Mouse (Mus musculus): ENCODE measurements at regions not wholly inside any gene's neighbourhood (a gene's known extent, or its start where the extent isn't known, plus 50 kb on each side); places are given as distances from the start of the nearest gene placed in this dataset.

GRCm38 (mm10) chr13:90584766-90585165 is 320.4 kb downstream of the Atp6ap1l start:
- Histone ChIP-seq H3K9me3 (ENCODE audit: control insufficient read depth, low read length) (no peaks in the 10 kb centered on the region), H3K4me2 (ENCODE audit: low read length) (no peak overlapping the region), H3K9ac (replicated peaks; ENCODE audit: low read depth, low read length) (no peak overlapping the region), H3K27me3 (replicated peaks; ENCODE audit: control insufficient read depth, insufficient read depth, low read length) (no peaks in the 10 kb centered on the region), H3K27ac (ENCODE audit: low read length) (no peak overlapping the region), H3K4me3 (replicated peaks; ENCODE audit: low read length) (no peak overlapping the region), H3K36me3 (ENCODE audit: control insufficient read depth, insufficient read depth) (no peaks in the 10 kb centered on the region), H3K4me1 (replicated peaks; ENCODE audit: control insufficient read depth, insufficient read depth, low read length) (peaks cover 4% of the 10 kb centered on the region; the same call in 1 of the 2 replicates)
- WGBS = 66% methylated on average over 2 of the region's 2 CpGs
- ATAC-seq = no peak

- H3K27me3 ChIP-seq (replicated peaks; ENCODE audit: control insufficient read depth, insufficient read depth, low read length) = no peaks in the 10 kb centered on the region
- no peak overlapping the region for H3K4me2 ChIP-seq (ENCODE audit: low read length)
These were observed 329.8 kb downstream of the Atp6ap1l start for GRCm38 (mm10) chr13:90575371-90575770.

GRCm38 (mm10) chr13:90572580-90572979 is 332.6 kb downstream of the Atp6ap1l start:
- ATAC-seq = no peak
- H3K36me3 ChIP-seq (ENCODE audit: control insufficient read depth, insufficient read depth) = no peaks in the 10 kb centered on the region
- H3K4me1 ChIP-seq (replicated peaks; ENCODE audit: control insufficient read depth, insufficient read depth, low read length) = no peaks in the 10 kb centered on the region
- no peaks in the 10 kb centered on the region for H3K27me3 ChIP-seq (replicated peaks; ENCODE audit: control insufficient read depth, insufficient read depth, low read length)
- no peak overlapping the region for H3K4me3 ChIP-seq (replicated peaks; ENCODE audit: low read length)
- 95% methylated on average over 2 of the region's 2 CpGs for WGBS
- H3K27ac ChIP-seq (ENCODE audit: low read length) = no peak overlapping the region
- H3K4me2 ChIP-seq (ENCODE audit: low read length) = no peak overlapping the region
- no peak overlapping the region for H3K9ac ChIP-seq (replicated peaks; ENCODE audit: low read depth, low read length)
- no peaks in the 10 kb centered on the region for H3K9me3 ChIP-seq (ENCODE audit: control insufficient read depth, low read length)

More at GRCm38 (mm10) chr13:90575371-90575770, 329.8 kb downstream of the Atp6ap1l start:
- H3K9me3 ChIP-seq (ENCODE audit: control insufficient read depth, low read length) = no peaks in the 10 kb centered on the region
- H3K4me3 ChIP-seq (replicated peaks; ENCODE audit: low read length) = no peak overlapping the region
- no peaks in the 10 kb centered on the region for H3K4me1 ChIP-seq (replicated peaks; ENCODE audit: control insufficient read depth, insufficient read depth, low read length)
- H3K27ac ChIP-seq (ENCODE audit: low read length) = no peak overlapping the region
- H3K9ac ChIP-seq (replicated peaks; ENCODE audit: low read depth, low read length) = no peak overlapping the region
- WGBS = 89% methylated on average over 2 of the region's 2 CpGs
- no peaks in the 10 kb centered on the region for H3K36me3 ChIP-seq (ENCODE audit: control insufficient read depth, insufficient read depth)
- ATAC-seq = no peak

- 85% methylated on average over 1 of the region's 1 CpGs for WGBS
- ATAC-seq = peak; percentile 43; the same call in 1 of the 2 replicates
- Histone ChIP-seq H3K4me2 (ENCODE audit: low read length) (no peak overlapping the region), H3K9me3 (ENCODE audit: control insufficient read depth, low read length) (no peaks in the 10 kb centered on the region), H3K4me1 (replicated peaks; ENCODE audit: control insufficient read depth, insufficient read depth, low read length) (no peaks in the 10 kb centered on the region), H3K27me3 (replicated peaks; ENCODE audit: control insufficient read depth, insufficient read depth, low read length) (no peaks in the 10 kb centered on the region), H3K36me3 (ENCODE audit: control insufficient read depth, insufficient read depth) (no peaks in the 10 kb centered on the region), H3K9ac (replicated peaks; ENCODE audit: low read depth, low read length) (no peak overlapping the region), H3K4me3 (replicated peaks; ENCODE audit: low read length) (no peak overlapping the region), H3K27ac (ENCODE audit: low read length) (no peak overlapping the region)
These were observed 341.8 kb downstream of the Atp6ap1l start for GRCm38 (mm10) chr13:90563183-90563840.

- Histone ChIP-seq H3K36me3 (ENCODE audit: control insufficient read depth, insufficient read depth) (no peaks in the 10 kb centered on the region), H3K9ac (replicated peaks; ENCODE audit: low read depth, low read length) (no peak overlapping the region), H3K4me2 (ENCODE audit: low read length) (no peak overlapping the region), H3K27ac (ENCODE audit: low read length) (no peak overlapping the region), H3K27me3 (replicated peaks; ENCODE audit: control insufficient read depth, insufficient read depth, low read length) (no peaks in the 10 kb centered on the region), H3K4me1 (replicated peaks; ENCODE audit: control insufficient read depth, insufficient read depth, low read length) (no peaks in the 10 kb centered on the region), H3K9me3 (ENCODE audit: control insufficient read depth, low read length) (no peaks in the 10 kb centered on the region), H3K4me3 (replicated peaks; ENCODE audit: low read length) (no peak overlapping the region)
- no peak for ATAC-seq
- 72% methylated on average over 1 of the region's 1 CpGs for WGBS
These were observed 345.1 kb downstream of the Atp6ap1l start for GRCm38 (mm10) chr13:90560095-90560494.

GRCm38 (mm10) chr13:90559481-90559880 is 345.7 kb downstream of the Atp6ap1l start:
- no peaks in the 10 kb centered on the region for H3K4me1 ChIP-seq (replicated peaks; ENCODE audit: control insufficient read depth, insufficient read depth, low read length)
- H3K27ac ChIP-seq (ENCODE audit: low read length) = no peak overlapping the region
- no peaks in the 10 kb centered on the region for H3K27me3 ChIP-seq (replicated peaks; ENCODE audit: control insufficient read depth, insufficient read depth, low read length)
- H3K36me3 ChIP-seq (ENCODE audit: control insufficient read depth, insufficient read depth) = no peaks in the 10 kb centered on the region
- ATAC-seq = no peak
- H3K4me3 ChIP-seq (replicated peaks; ENCODE audit: low read length) = no peak overlapping the region
- H3K4me2 ChIP-seq (ENCODE audit: low read length) = no peak overlapping the region
- H3K9ac ChIP-seq (replicated peaks; ENCODE audit: low read depth, low read length) = no peak overlapping the region
- H3K9me3 ChIP-seq (ENCODE audit: control insufficient read depth, low read length) = no peaks in the 10 kb centered on the region
- whole genome bisulfite sequencing = 94% methylated on average over 2 of the region's 2 CpGs

GRCm38 (mm10) chr13:90551166-90551565 is 354.0 kb downstream of the Atp6ap1l start:
- peak; percentile 72 for ATAC-seq
- H3K4me1 ChIP-seq (replicated peaks; ENCODE audit: control insufficient read depth, insufficient read depth, low read length) = no peaks in the 10 kb centered on the region
- WGBS = 72% methylated on average over 2 of the region's 2 CpGs

GRCm38 (mm10) chr13:90546288-90547035 is 358.7 kb downstream of the Atp6ap1l start:
- H3K4me2 ChIP-seq (ENCODE audit: low read length) = no peak overlapping the region
- WGBS = 51% methylated on average over 1 of the region's 1 CpGs

More at GRCm38 (mm10) chr13:90551166-90551565, 354.0 kb downstream of the Atp6ap1l start:
- Histone ChIP-seq H3K4me2 (ENCODE audit: low read length) (no peak overlapping the region), H3K4me3 (replicated peaks; ENCODE audit: low read length) (no peak overlapping the region), H3K9ac (replicated peaks; ENCODE audit: low read depth, low read length) (no peak overlapping the region), H3K27me3 (replicated peaks; ENCODE audit: control insufficient read depth, insufficient read depth, low read length) (no peaks in the 10 kb centered on the region), H3K9me3 (ENCODE audit: control insufficient read depth, low read length) (no peaks in the 10 kb centered on the region), H3K36me3 (ENCODE audit: control insufficient read depth, insufficient read depth) (no peaks in the 10 kb centered on the region), H3K27ac (ENCODE audit: low read length) (no peak overlapping the region)

GRCm38 (mm10) chr13:90545816-90546215 is 359.3 kb downstream of the Atp6ap1l start:
- no peaks in the 10 kb centered on the region for H3K4me1 ChIP-seq (replicated peaks; ENCODE audit: control insufficient read depth, insufficient read depth, low read length)
- no peak overlapping the region for H3K4me2 ChIP-seq (ENCODE audit: low read length)
- no peak for ATAC-seq
- H3K4me3 ChIP-seq (replicated peaks; ENCODE audit: low read length) = no peak overlapping the region
- no peak overlapping the region for H3K9ac ChIP-seq (replicated peaks; ENCODE audit: low read depth, low read length)
- H3K27ac ChIP-seq (ENCODE audit: low read length) = no peak overlapping the region
- H3K9me3 ChIP-seq (ENCODE audit: control insufficient read depth, low read length) = no peaks in the 10 kb centered on the region
- H3K27me3 ChIP-seq (replicated peaks; ENCODE audit: control insufficient read depth, insufficient read depth, low read length) = no peaks in the 10 kb centered on the region
- no peaks in the 10 kb centered on the region for H3K36me3 ChIP-seq (ENCODE audit: control insufficient read depth, insufficient read depth)

More at GRCm38 (mm10) chr13:90546288-90547035, 358.7 kb downstream of the Atp6ap1l start:
- Histone ChIP-seq H3K9ac (replicated peaks; ENCODE audit: low read depth, low read length) (no peak overlapping the region), H3K4me3 (replicated peaks; ENCODE audit: low read length) (no peak overlapping the region), H3K9me3 (ENCODE audit: control insufficient read depth, low read length) (no peaks in the 10 kb centered on the region), H3K36me3 (ENCODE audit: control insufficient read depth, insufficient read depth) (no peaks in the 10 kb centered on the region), H3K4me1 (replicated peaks; ENCODE audit: control insufficient read depth, insufficient read depth, low read length) (no peaks in the 10 kb centered on the region), H3K27ac (ENCODE audit: low read length) (no peak overlapping the region), H3K27me3 (replicated peaks; ENCODE audit: control insufficient read depth, insufficient read depth, low read length) (no peaks in the 10 kb centered on the region)
- no peak for ATAC-seq

All from forebrain, embryonic 16.5 days (tissue).